11 mouse cellular contexts compared by ENCODE assay signal in genomic region chr17:11230604-11231395, GRCm38 (mm10).
A peak's percentile ranks its signal among the peaks of the same experiment; 100 is the strongest.
DNase-seq lines count a peak whose midpoint lies in the region; ATAC-seq and TF ChIP-seq lines count a peak whose summit lies in the region.
"Had no signal": no experiment of that assay in that cellular context is flagged by ENCODE, and none has a peak within 500 bp of the region (broad histone marks: within the 10 kb centered on the region; RNA-seq: fewer than 3 reads in every experiment).

No protein-coding gene starts in this region.

- TF ChIP-seq POLR2A in lung, adult 2 months (IDR thresholded peaks at IDR 0.05; ENCODE audit: borderline replicate concordance, extremely low read depth, low read depth, low read length) = no peak

- TF ChIP-seq CTCF in lung, embryonic 14.5 days (IDR thresholded peaks at IDR 0.05; ENCODE audit: low read depth) = no peak
- TF ChIP-seq CTCF in lung, adult 2 months (IDR thresholded peaks at IDR 0.05; ENCODE audit: insufficient read depth, low read length) = no peak

- 0 out of 2 replicates have a peak overlapping the region, but pooled peaks have one; percentile 11 for H3K4me2 ChIP-seq in lung, embryonic 14.5 days
- 0 out of 2 replicates have a peak overlapping the region, but pooled peaks have one; percentile 20 for H3K4me2 ChIP-seq in embryonic facial prominence, embryonic 14.5 days (ENCODE audit: low read depth, low read length)
- H3K4me2 ChIP-seq in hindbrain, embryonic 12.5 days (replicated peaks) = peak overlapping the region; percentile 27
- peak overlapping the region; percentile 30 for H3K4me2 ChIP-seq in neural tube, embryonic 13.5 days

- ATAC-seq in lung, embryonic 14.5 days (ENCODE audit: insufficient read depth) = no peak
- no peak for ATAC-seq in embryonic facial prominence, embryonic 14.5 days (ENCODE audit: low read depth)
- 0 out of 2 replicates have a peak, but pooled peaks have one; percentile 56 for ATAC-seq in hindbrain, embryonic 12.5 days (ENCODE audit: low FRiP score)
- no peak for ATAC-seq in neural tube, embryonic 13.5 days (ENCODE audit: low read depth)
- ATAC-seq: inflammation-experienced regulatory T-cells, adult 6 months had no signal

- no peak for DNase-seq in lung, embryonic 14.5 days
- no peak for DNase-seq in lung, adult 2 months
- DNase-seq in embryonic facial prominence, embryonic 14.5 days (ENCODE audit: low spot score) = peak; percentile 22
- no peak for DNase-seq in adrenal gland, postnatal 10 days
- no peak for DNase-seq in left cerebral cortex, adult 9 months (ENCODE audit: low spot score in 2 of 2)
- DNase-seq: adrenal gland, postnatal 14 days; cerebellum, adult 8-10 months; lung, postnatal 14 days had no signal

- H3K9me3 ChIP-seq in lung, embryonic 14.5 days (ENCODE audit: low read depth, low read length) = no peaks in the 10 kb centered on the region
- no peaks in the 10 kb centered on the region for H3K9me3 ChIP-seq in embryonic facial prominence, embryonic 14.5 days (ENCODE audit: control insufficient read depth, low read length)
- no peaks in the 10 kb centered on the region for H3K9me3 ChIP-seq in hindbrain, embryonic 12.5 days (replicated peaks)
- H3K9me3 ChIP-seq in neural tube, embryonic 13.5 days = no peaks in the 10 kb centered on the region

- H3K4me3 ChIP-seq in lung, embryonic 14.5 days (ENCODE audit: low read depth, low read length) = no peak overlapping the region
- H3K4me3 ChIP-seq in lung, adult 2 months (replicated peaks; ENCODE audit: extremely low read depth, low read depth, low read length) = no peak overlapping the region
- H3K4me3 ChIP-seq in embryonic facial prominence, embryonic 14.5 days (ENCODE audit: low read depth, low read length) = no peak overlapping the region
- no peak overlapping the region for H3K4me3 ChIP-seq in hindbrain, embryonic 12.5 days
- H3K4me3 ChIP-seq in neural tube, embryonic 13.5 days = no peak overlapping the region

- WGBS in lung, embryonic 14.5 days = 45% methylated on average over 12 of the region's 12 CpGs
- 48% methylated on average over 12 of the region's 12 CpGs for WGBS in lung, adult 2 months
- 41% methylated on average over 12 of the region's 12 CpGs for WGBS in embryonic facial prominence, embryonic 14.5 days
- 56% methylated on average over 12 of the region's 12 CpGs for WGBS in hindbrain, embryonic 12.5 days
- WGBS in neural tube, embryonic 13.5 days = 40% methylated on average over 12 of the region's 12 CpGs

- H3K27me3 ChIP-seq in lung, embryonic 14.5 days (ENCODE audit: insufficient read depth, low read length) = no peaks in the 10 kb centered on the region
- H3K27me3 ChIP-seq in embryonic facial prominence, embryonic 14.5 days (replicated peaks; ENCODE audit: control insufficient read depth, insufficient read depth, low read length) = no peaks in the 10 kb centered on the region
- H3K27me3 ChIP-seq in hindbrain, embryonic 12.5 days = no peaks in the 10 kb centered on the region
- H3K27me3 ChIP-seq in neural tube, embryonic 13.5 days = no peaks in the 10 kb centered on the region; the same call in 1 of the 2 replicates

- H3K9ac ChIP-seq in lung, embryonic 14.5 days = no peak overlapping the region
- H3K9ac ChIP-seq in embryonic facial prominence, embryonic 14.5 days (ENCODE audit: low read depth, low read length) = no peak overlapping the region
- H3K9ac ChIP-seq in hindbrain, embryonic 12.5 days = no peak overlapping the region
- no peak overlapping the region for H3K9ac ChIP-seq in neural tube, embryonic 13.5 days

- H3K27ac ChIP-seq in lung, embryonic 14.5 days (ENCODE audit: low read depth) = no peak overlapping the region
- no peak overlapping the region for H3K27ac ChIP-seq in embryonic facial prominence, embryonic 14.5 days (replicated peaks; ENCODE audit: low read depth, low read length)
- no peak overlapping the region for H3K27ac ChIP-seq in hindbrain, embryonic 12.5 days
- no peak overlapping the region for H3K27ac ChIP-seq in neural tube, embryonic 13.5 days (replicated peaks)

- H3K36me3 ChIP-seq in lung, embryonic 14.5 days (ENCODE audit: insufficient read depth) = no peaks in the 10 kb centered on the region
- H3K36me3 ChIP-seq in embryonic facial prominence, embryonic 14.5 days (ENCODE audit: control insufficient read depth, insufficient read depth, low read length) = no peaks in the 10 kb centered on the region
- no peaks in the 10 kb centered on the region for H3K36me3 ChIP-seq in hindbrain, embryonic 12.5 days
- H3K36me3 ChIP-seq in neural tube, embryonic 13.5 days = no peaks in the 10 kb centered on the region

- no peaks in the 10 kb centered on the region for H3K4me1 ChIP-seq in lung, embryonic 14.5 days (ENCODE audit: insufficient read depth)
- H3K4me1 ChIP-seq in lung, adult 2 months (ENCODE audit: control insufficient read depth, insufficient read depth, low read length) = no peaks in the 10 kb centered on the region
- no peaks in the 10 kb centered on the region for H3K4me1 ChIP-seq in embryonic facial prominence, embryonic 14.5 days (ENCODE audit: control insufficient read depth, insufficient read depth, low read length)
- no peaks in the 10 kb centered on the region for H3K4me1 ChIP-seq in hindbrain, embryonic 12.5 days
- peaks cover 7% of the 10 kb centered on the region for H3K4me1 ChIP-seq in neural tube, embryonic 13.5 days (replicated peaks)
